Mouse (Mus musculus) urinary bladder, postnatal 25 days (tissue): ENCODE measurements at regions not wholly inside any gene's neighbourhood (a gene's known extent, or its start where the extent isn't known, plus 50 kb on each side); places are given as distances from the start of the nearest gene placed in this dataset.
A peak's percentile ranks its signal among the peaks of the same experiment; 100 is the strongest.

Source experiments
- DNase-seq: peaks from one replicate; pipeline ENCODE4 v3.0.0; 2022; ENCODE audit warnings: low spot score

GRCm38 (mm10) chr6:95179993-95180392 is 63.0 kb downstream of the Kbtbd8 start:
- DNase-seq, result no peak

GRCm38 (mm10) chr6:95182238-95182637 is 65.2 kb downstream of the Kbtbd8 start:
- DNase-seq, result no peak

GRCm38 (mm10) chr6:95185074-95185931 is 68.3 kb downstream of the Kbtbd8 start:
- DNase-seq, result no peak

GRCm38 (mm10) chr6:95196631-95197030 is 79.6 kb downstream of the Kbtbd8 start:
- DNase-seq, result no peak

GRCm38 (mm10) chr6:95198611-95199010 is 81.6 kb downstream of the Kbtbd8 start:
- DNase-seq, result no peak

GRCm38 (mm10) chr6:95202291-95202790 is 85.3 kb downstream of the Kbtbd8 start:
- DNase-seq, result no peak

- no peak for DNase-seq
Observed at GRCm38 (mm10) chr6:95202978-95203377, 85.9 kb downstream of the Kbtbd8 start.

GRCm38 (mm10) chr6:95204231-95204630 is 87.2 kb downstream of the Kbtbd8 start:
- DNase-seq, result no peak

- DNase-seq, result peak; percentile 7
Observed at GRCm38 (mm10) chr6:95207063-95207462, 90.0 kb downstream of the Kbtbd8 start.

- DNase-seq, result no peak
Observed at GRCm38 (mm10) chr6:95217431-95217830, 100.4 kb downstream of the Kbtbd8 start.

- no peak for DNase-seq
Observed at GRCm38 (mm10) chr6:95218830-95219229, 101.8 kb downstream of the Kbtbd8 start.

GRCm38 (mm10) chr6:95223537-95223936 is 98.4 kb upstream of the Gm10234 start:
- DNase-seq, result peak; percentile 77

GRCm38 (mm10) chr6:95229885-95230284 is 92.0 kb upstream of the Gm10234 start:
- no peak for DNase-seq

- no peak for DNase-seq
Observed at GRCm38 (mm10) chr6:95234712-95235111, 87.2 kb upstream of the Gm10234 start.

GRCm38 (mm10) chr6:95243657-95244056 is 78.3 kb upstream of the Gm10234 start:
- DNase-seq, result no peak

- no peak for DNase-seq
Observed at GRCm38 (mm10) chr6:95244911-95245310, 77.0 kb upstream of the Gm10234 start.

- no peak for DNase-seq
Observed at GRCm38 (mm10) chr6:95256303-95256702, 65.6 kb upstream of the Gm10234 start.

GRCm38 (mm10) chr6:95261001-95261400 is 60.9 kb upstream of the Gm10234 start:
- DNase-seq, result no peak

GRCm38 (mm10) chr6:95264011-95264869 is 57.7 kb upstream of the Gm10234 start:
- no peak for DNase-seq

GRCm38 (mm10) chr6:95269524-95269923 is 52.4 kb upstream of the Gm10234 start:
- DNase-seq, result no peak
